Mouse (Mus musculus) lung, postnatal 0 days (tissue): ENCODE data around the gene Ptprg. TPM values are rescaled to one million over a fixed set of nuclear protein-coding genes. Genes with fewer than 3 reads are reported as not detected.

Experiments used
- ATAC-seq: fragments of 200-750 bp; cut with Nextera tagmentation; 2 replicates; pipeline ENCODE4 v1.8.0; 2017; ENCODE audit warnings: moderate library complexity
- DNase-seq: peaks from one replicate; pipeline ENCODE4 v3.0.0-alpha.2; 2016; ENCODE audit warnings: low spot score
- H3K27ac ChIP-seq: fragments of 300-500 bp; sonication (generic); 2 replicates; pipeline ENCODE4 v1.5.1; 2014; ENCODE audit warnings: antibody characterized with exemption, mild to moderate bottlenecking, low read length, mixed read lengths
- H3K27me3 ChIP-seq: fragments of 300-500 bp; sonication (generic); replicated peaks from 2 replicates; pipeline ENCODE4 v1.6.1; 2014; ENCODE audit warnings: low read length, mixed read lengths; ENCODE audit not compliant: insufficient read depth
- H3K36me3 ChIP-seq: fragments of 300-500 bp; sonication (generic); 2 replicates; pipeline ENCODE4 v1.6.1; 2014; ENCODE audit warnings: low read length, mixed read lengths; ENCODE audit not compliant: insufficient read depth
- H3K4me1 ChIP-seq: fragments of 300-500 bp; sonication (generic); 2 replicates; pipeline ENCODE4 v1.6.1; 2014; ENCODE audit warnings: antibody characterized with exemption, low read depth, low read length, mixed read lengths; ENCODE audit not compliant: insufficient read depth
- H3K4me2 ChIP-seq: fragments of 300-500 bp; sonication (generic); replicated peaks from 2 replicates; pipeline ENCODE4 v1.6.1; 2014; ENCODE audit warnings: low read depth, mild to moderate bottlenecking, low read length, moderate library complexity, mixed read lengths
- H3K4me3 ChIP-seq: fragments of 300-500 bp; sonication (generic); 2 replicates; pipeline ENCODE4 v1.5.1; 2014; ENCODE audit warnings: low read depth, low read length
- H3K9ac ChIP-seq: fragments of 300-500 bp; sonication (generic); replicated peaks from 2 replicates; pipeline ENCODE4 v1.6.1; 2014; ENCODE audit warnings: low read depth, mild to moderate bottlenecking
- H3K9me3 ChIP-seq: fragments of 300-500 bp; sonication (generic); 2 replicates; pipeline ENCODE4 v1.6.1; 2016; ENCODE audit warnings: low read length, mixed read lengths
- CTCF ChIP-seq: IDR thresholded peaks from 2 replicates; pipeline ENCODE4 v1.5.1; 2016; ENCODE audit warnings: antibody characterized with exemption, mild to moderate bottlenecking
- EP300 ChIP-seq: IDR thresholded peaks from 2 replicates; pipeline ENCODE4 v1.6.1; 2016; ENCODE audit warnings: antibody characterized with exemption, mild to moderate bottlenecking, control low read depth
- WGBS: fragments of 180-500 bp; shearing (Covaris S2); extraction: QIAGEN DNeasy Blood & Tissue Kit; methylation state at CpG from one replicate; pipeline ENCODE4 v1.1.7; 2014; 5-methylcytosine and 5-hydroxymethylcytosine counted together
- polyA plus RNA-seq: library from polyadenylated mRNA; unstranded; fragments of >200 nt; fragmentation: Nextera tagmentation; extraction: Ambion mirVana; gene quantifications from 2 replicates; pipeline ENCODE4 v1.2.1, GENCODE M21; 2015

Ptprg gene
- polyA plus RNA-seq, 1 experiment from 2014 or later, result 19.4 TPM

GRCm38 (mm10) chr14:11609857-11610582 lies 56.7 kb downstream of the Ptprg start:
- ATAC-seq, result no peak
- no peak overlapping the region for H3K4me2 ChIP-seq
- no peak overlapping the region for H3K27ac ChIP-seq
- no peaks in the 10 kb centered on the region for H3K9me3 ChIP-seq
- TF ChIP-seq EP300 (no peak), CTCF (no peak)
- 88% methylated on average over 7 of the region's 7 CpGs for WGBS
- DNase-seq, result no peak
- H3K36me3 ChIP-seq, result no peaks in the 10 kb centered on the region
- no peaks in the 10 kb centered on the region for H3K27me3 ChIP-seq
- H3K9ac ChIP-seq, result no peak overlapping the region
- no peaks in the 10 kb centered on the region; the same call in 1 of the 2 replicates for H3K4me1 ChIP-seq
- H3K4me3 ChIP-seq, result no peak overlapping the region

- no peak for ATAC-seq
- TF ChIP-seq EP300 (no peak), CTCF (no peak)
- 57% methylated on average over 5 of the region's 5 CpGs for WGBS
- no peaks in the 10 kb centered on the region; the same call in 1 of the 2 replicates for H3K4me1 ChIP-seq
- H3K27ac ChIP-seq, result no peak overlapping the region
- H3K9me3 ChIP-seq, result no peaks in the 10 kb centered on the region
- H3K4me3 ChIP-seq, result no peak overlapping the region
- H3K36me3 ChIP-seq, result no peaks in the 10 kb centered on the region
- no peaks in the 10 kb centered on the region for H3K27me3 ChIP-seq
- DNase-seq, result no peak
- no peak overlapping the region for H3K9ac ChIP-seq
- no peak overlapping the region for H3K4me2 ChIP-seq
Observed at GRCm38 (mm10) chr14:11612426-11612825, 59.1 kb downstream of the Ptprg start.

- H3K9me3 ChIP-seq, result no peaks in the 10 kb centered on the region
- ATAC-seq (no peak), DNase-seq (peak; percentile 57)
- no peak overlapping the region for H3K9ac ChIP-seq
- H3K4me1 ChIP-seq, result no peaks in the 10 kb centered on the region; the same call in 1 of the 2 replicates
- 21% methylated on average over 3 of the region's 3 CpGs for WGBS
- H3K36me3 ChIP-seq, result no peaks in the 10 kb centered on the region
- H3K27ac ChIP-seq, result no peak overlapping the region
- H3K27me3 ChIP-seq, result no peaks in the 10 kb centered on the region
- H3K4me2 ChIP-seq, result peak overlapping the region; percentile 14; the same call in 1 of the 2 replicates
- TF ChIP-seq EP300 (peak; percentile 31; the same call in 1 of the 2 replicates), CTCF (no peak)
- H3K4me3 ChIP-seq, result no peak overlapping the region
Observed at GRCm38 (mm10) chr14:11613146-11613545, 59.8 kb downstream of the Ptprg start.

- Histone ChIP-seq H3K4me3 (no peak overlapping the region), H3K9ac (no peak overlapping the region), H3K4me2 (no peak overlapping the region), H3K27me3 (no peaks in the 10 kb centered on the region), H3K36me3 (no peaks in the 10 kb centered on the region), H3K4me1 (no peaks in the 10 kb centered on the region; the same call in 1 of the 2 replicates), H3K9me3 (no peaks in the 10 kb centered on the region), H3K27ac (no peak overlapping the region)
- 80% methylated on average over 3 of the region's 3 CpGs for WGBS
- ATAC-seq (no peak), DNase-seq (no peak)
- TF ChIP-seq EP300, result no peak
- no peak for TF ChIP-seq CTCF
Observed at GRCm38 (mm10) chr14:11615697-11616096, 62.4 kb downstream of the Ptprg start.

- Histone ChIP-seq H3K27ac (no peak overlapping the region), H3K9ac (no peak overlapping the region), H3K27me3 (no peaks in the 10 kb centered on the region), H3K4me3 (no peak overlapping the region), H3K4me1 (no peaks in the 10 kb centered on the region; the same call in 1 of the 2 replicates), H3K36me3 (no peaks in the 10 kb centered on the region), H3K9me3 (no peaks in the 10 kb centered on the region), H3K4me2 (no peak overlapping the region)
- ATAC-seq (peak; percentile 83), DNase-seq (peak; percentile 86)
- 34% methylated on average over 6 of the region's 6 CpGs for WGBS
- TF ChIP-seq CTCF (no peak), EP300 (no peak)
Observed at GRCm38 (mm10) chr14:11617362-11617761, 64.0 kb downstream of the Ptprg start.

- 49% methylated on average over 6 of the region's 6 CpGs for WGBS
- no peaks in the 10 kb centered on the region for H3K36me3 ChIP-seq
- no peaks in the 10 kb centered on the region; the same call in 1 of the 2 replicates for H3K4me1 ChIP-seq
- TF ChIP-seq CTCF, result no peak
- peak; percentile 34 for ATAC-seq
- no peak overlapping the region for H3K4me3 ChIP-seq
- H3K9me3 ChIP-seq, result no peaks in the 10 kb centered on the region
- no peak overlapping the region for H3K27ac ChIP-seq
- H3K27me3 ChIP-seq, result no peaks in the 10 kb centered on the region
- H3K4me2 ChIP-seq, result no peak overlapping the region
- peak; percentile 21 for DNase-seq
- H3K9ac ChIP-seq, result no peak overlapping the region
Observed at GRCm38 (mm10) chr14:11618140-11618705, 64.9 kb downstream of the Ptprg start.
